Comparison of ENCODE assay signal across 8 mouse cellular contexts in genomic region chr5:113855696-113856095, GRCm38 (mm10). TPM values are rescaled to one million over a fixed set of nuclear protein-coding genes. Genes with fewer than 3 reads are reported as not detected.
DNase-seq lines count a peak whose midpoint lies in the region; ATAC-seq lines count a peak whose summit lies in the region.

No protein-coding gene starts in this region.

- ATAC-seq in neural tube, embryonic 11.5 days (ENCODE audit: insufficient read depth, low FRiP score, low TSS enrichment), result no peak
- peak; percentile 76 for ATAC-seq in heart, embryonic 14.5 days (ENCODE audit: insufficient number of reproducible peaks, insufficient read depth, low FRiP score, low read depth)
- no peak for ATAC-seq in stomach, embryonic 15.5 days (ENCODE audit: insufficient read depth, low FRiP score, low read depth)

- no peak for DNase-seq in neural tube, embryonic 11.5 days (ENCODE audit: low spot score)
- no peak for DNase-seq in neural tube, embryonic 10.5 days (ENCODE audit: extremely low spot score, low spot score)
- peak; percentile 63 to 83 for DNase-seq in kidney, postnatal 25 days
- no peak for DNase-seq in c-Kit-positive CD71-positive TER-119-positive erythroid progenitor cells, embryonic 14.5 days (ENCODE audit: low spot score)
- DNase-seq in adrenal gland, adult 8-10 months, result no peak
- DNase-seq in right cerebral cortex, postnatal 36 days (ENCODE audit: low spot score in 2 of 2), result no peak

- H3K27me3 ChIP-seq in neural tube, embryonic 11.5 days (ENCODE audit: control insufficient read depth, insufficient read depth, low read length), result no peaks in the 10 kb centered on the region
- H3K27me3 ChIP-seq in heart, embryonic 14.5 days (ENCODE audit: control insufficient read depth, insufficient read depth, low read length), result no peaks in the 10 kb centered on the region
- H3K27me3 ChIP-seq in stomach, embryonic 15.5 days (replicated peaks), result no peaks in the 10 kb centered on the region

- peak overlapping the region; percentile 45 for H3K27ac ChIP-seq in neural tube, embryonic 11.5 days (ENCODE audit: low read depth, low read length)
- H3K27ac ChIP-seq in heart, embryonic 14.5 days (replicated peaks in 1 of 2; ENCODE audit: control insufficient read depth in 1 of 2, insufficient read depth in 1 of 2, low read depth in 2 of 2, low read length in 2 of 2), result peak overlapping the region; percentile 95
- H3K27ac ChIP-seq in stomach, embryonic 15.5 days, result peak overlapping the region; percentile 52

- H3K4me1 ChIP-seq in neural tube, embryonic 11.5 days (ENCODE audit: control insufficient read depth, insufficient read depth, low read length), result peaks cover 17% of the 10 kb centered on the region
- H3K4me1 ChIP-seq in heart, embryonic 14.5 days (ENCODE audit: control insufficient read depth in 2 of 2, insufficient read depth in 2 of 2, low read length in 2 of 2), result peaks cover 52 to 70% of the 10 kb centered on the region in 2 experiments
- peaks cover 25% of the 10 kb centered on the region for H3K4me1 ChIP-seq in stomach, embryonic 15.5 days

- H3K36me3 ChIP-seq in neural tube, embryonic 11.5 days (ENCODE audit: control insufficient read depth, insufficient read depth, low read length), result no peaks in the 10 kb centered on the region; the same call in 1 of the 2 replicates
- H3K36me3 ChIP-seq in heart, embryonic 14.5 days (ENCODE audit: control insufficient read depth, insufficient read depth, low read length), result peaks cover 34% of the 10 kb centered on the region
- no peaks in the 10 kb centered on the region; the same call in 1 of the 2 replicates for H3K36me3 ChIP-seq in stomach, embryonic 15.5 days

- H3K4me3 ChIP-seq in neural tube, embryonic 11.5 days (ENCODE audit: low read depth, low read length), result no peak overlapping the region
- no peak overlapping the region for H3K4me3 ChIP-seq in heart, embryonic 14.5 days (ENCODE audit: control insufficient read depth in 1 of 2, insufficient read depth in 1 of 2, low read depth in 1 of 2, low read length in 2 of 2)
- no peak overlapping the region for H3K4me3 ChIP-seq in stomach, embryonic 15.5 days (replicated peaks)

- no peaks in the 10 kb centered on the region for H3K9me3 ChIP-seq in neural tube, embryonic 11.5 days (ENCODE audit: control insufficient read depth, low read length)
- no peaks in the 10 kb centered on the region for H3K9me3 ChIP-seq in heart, embryonic 14.5 days (ENCODE audit: control insufficient read depth, low read length)
- no peaks in the 10 kb centered on the region for H3K9me3 ChIP-seq in stomach, embryonic 15.5 days

- 58% methylated on average over 3 of the region's 3 CpGs for WGBS in neural tube, embryonic 11.5 days
- WGBS in heart, embryonic 14.5 days, result 17% methylated on average over 3 of the region's 3 CpGs
- 58% methylated on average over 3 of the region's 3 CpGs for WGBS in stomach, embryonic 15.5 days

- H3K4me2 ChIP-seq in neural tube, embryonic 11.5 days (ENCODE audit: low read depth), result no peak overlapping the region
- H3K4me2 ChIP-seq in heart, embryonic 14.5 days (ENCODE audit: low read length), result 0 out of 2 replicates have a peak overlapping the region, but pooled peaks have one; percentile 12
- H3K4me2 ChIP-seq in stomach, embryonic 15.5 days, result no peak overlapping the region

- H3K9ac ChIP-seq in neural tube, embryonic 11.5 days (ENCODE audit: low read length), result no peak overlapping the region
- peak overlapping the region; percentile 68 for H3K9ac ChIP-seq in heart, embryonic 14.5 days (ENCODE audit: low read length)
- H3K9ac ChIP-seq in stomach, embryonic 15.5 days, result no peak overlapping the region

RNA-seq across cellular contexts. Expression of gene Selplg, which starts 23.3 kb away (rescaled TPM):
- polyA plus RNA-seq in neural tube, embryonic 11.5 days (2014; fragmentation: Nextera tagmentation; extraction: Ambion mirVana), result 1.7 and 2.8 TPM in 2 replicates
- polyA plus RNA-seq in heart, embryonic 14.5 days (2014; fragmentation: Nextera tagmentation; extraction: Ambion mirVana), result 2.3 and 3.1 TPM in 2 replicates
- 5.8 and 7.5 TPM in 2 replicates for polyA plus RNA-seq in stomach, embryonic 15.5 days (2015; fragmentation: Nextera tagmentation; extraction: Ambion mirVana)
- 1 to 10 TPM; 4.4 to 8.6 (median 5.9) TPM for total RNA-seq in adrenal gland, adult 8-10 months (2022)

RNA-seq across cellular contexts. Expression of gene Coro1c, which starts 52.9 kb away (rescaled TPM):
- polyA plus RNA-seq in neural tube, embryonic 11.5 days (2014; fragmentation: Nextera tagmentation; extraction: Ambion mirVana), result 256 and 297 TPM in 2 replicates
- 84.9 and 88.2 TPM in 2 replicates for polyA plus RNA-seq in heart, embryonic 14.5 days (2014; fragmentation: Nextera tagmentation; extraction: Ambion mirVana)
- polyA plus RNA-seq in stomach, embryonic 15.5 days (2015; fragmentation: Nextera tagmentation; extraction: Ambion mirVana), result 129 and 144 TPM in 2 replicates
- 10 to 100 TPM; 47.0 to 99.8 (median 77.0) TPM for total RNA-seq in adrenal gland, adult 8-10 months (2022)

RNA-seq across cellular contexts. Expression of gene Tmem119, which starts 55.4 kb away (rescaled TPM):
- polyA plus RNA-seq in neural tube, embryonic 11.5 days (2014; fragmentation: Nextera tagmentation; extraction: Ambion mirVana), result 29.3 and 36.5 TPM in 2 replicates
- 6.1 and 7.8 TPM in 2 replicates for polyA plus RNA-seq in heart, embryonic 14.5 days (2014; fragmentation: Nextera tagmentation; extraction: Ambion mirVana)
- 60.6 and 64.4 TPM in 2 replicates for polyA plus RNA-seq in stomach, embryonic 15.5 days (2015; fragmentation: Nextera tagmentation; extraction: Ambion mirVana)
- 10 to 100 TPM in 2 of 4 experiments, 1 to 10 TPM in 2; 9.1 to 14.2 (median 11.2) TPM for total RNA-seq in adrenal gland, adult 8-10 months (2022)

Comparison
In these comparisons a context has a peak if more than half of its experiments do, and no peak if none do; other contexts are left out.
1. DNase-seq: peak in kidney, postnatal 25 days (2 of 2); none in neural tube, embryonic 11.5 days (single experiment), neural tube, embryonic 10.5 days (single experiment), c-Kit-positive CD71-positive TER-119-positive erythroid progenitor cells, embryonic 14.5 days (single experiment), adrenal gland, adult 8-10 months (single experiment) and right cerebral cortex, postnatal 36 days (0 of 2).
2. H3K27ac ChIP-seq: peak in every context shown above with its lines; median percentile 95 in heart, embryonic 14.5 days; 52 in stomach, embryonic 15.5 days; 45 in neural tube, embryonic 11.5 days.